Mouse (Mus musculus) olfactory bulb, adult 2 months (tissue): ENCODE data around the gene Iffo1.

Experiments used
- CTCF ChIP-seq: fragments of 200-500 bp; IDR thresholded peaks from 2 replicates; pipeline ENCODE4 v1.5.1; 2012; ENCODE audit warnings: low read depth, mild to moderate bottlenecking, low read length, moderate library complexity; ENCODE audit not compliant: insufficient read depth
- POLR2A ChIP-seq: fragments of 200-500 bp; IDR thresholded peaks from 2 replicates; pipeline ENCODE4 v1.6.1; 2012; ENCODE audit warnings: mild to moderate bottlenecking, low read depth, low read length, moderate library complexity; ENCODE audit not compliant: insufficient read depth

- TF ChIP-seq CTCF (no peak), POLR2A (no peak)
Measured at GRCm38 (mm10) chr6:125166051-125166751, 21.2 kb downstream of the Iffo1 start, which contains the start of gene Gapdh.
